Mouse (Mus musculus) spleen, postnatal 10 days (tissue): Measurements from ENCODE around the gene Ndufs3.

ENCODE experiments used
- DNase-seq, 2 experiments: peaks; one replicate each; pipeline ENCODE4 v3.0.0; 2021 to 2022; ENCODE audit warnings: low spot score in 2 of 2

Ndufs3 gene

GRCm38 (mm10) chr2:90904076-90904855, at the start of gene Ndufs3, which contains the start of gene Kbtbd4:
Gene Ndufs3 (minus strand): TSS chr2:90904827.
Gene Kbtbd4 (plus strand): TSS chr2:90904740.
- peak; percentile 87 to 91 for DNase-seq

GRCm38 (mm10) chr2:90953461-90953860, 48.8 kb upstream of the Ndufs3 start:
- DNase-seq = no peak

GRCm38 (mm10) chr2:90950582-90951194, 46.1 kb upstream of the Ndufs3 start:
- no peak for DNase-seq

GRCm38 (mm10) chr2:90950149-90950548, 45.5 kb upstream of the Ndufs3 start:
- DNase-seq = no peak

- DNase-seq = no peak
These were observed 37.1 kb upstream of the Ndufs3 start for GRCm38 (mm10) chr2:90941744-90942143.

GRCm38 (mm10) chr2:90940233-90941229, 35.9 kb upstream of the Ndufs3 start, which contains the start of gene Celf1:
Gene Celf1 (plus strand): TSS chr2:90940382.
- DNase-seq = peak; percentile 84 to 90

- peak in 1 of 2 experiments; percentile 18 for DNase-seq
These were observed 35.1 kb upstream of the Ndufs3 start for GRCm38 (mm10) chr2:90939750-90940149.

GRCm38 (mm10) chr2:90938362-90938761, 33.7 kb upstream of the Ndufs3 start:
- DNase-seq = no peak

- DNase-seq = no peak
These were observed 27.6 kb upstream of the Ndufs3 start for GRCm38 (mm10) chr2:90932273-90932672.

- no peak for DNase-seq
These were observed 27.2 kb upstream of the Ndufs3 start for GRCm38 (mm10) chr2:90931829-90932228.

- DNase-seq = no peak
These were observed 23.9 kb upstream of the Ndufs3 start for GRCm38 (mm10) chr2:90928566-90928965.

- DNase-seq = no peak
These were observed 18.0 kb upstream of the Ndufs3 start for GRCm38 (mm10) chr2:90922636-90923035.

GRCm38 (mm10) chr2:90921178-90921577, 16.6 kb upstream of the Ndufs3 start:
- DNase-seq = no peak

- DNase-seq = no peak
These were observed 13.5 kb upstream of the Ndufs3 start for GRCm38 (mm10) chr2:90917999-90918698.

GRCm38 (mm10) chr2:90917233-90917998, 12.8 kb upstream of the Ndufs3 start:
- DNase-seq = peak; percentile 75 to 79

- DNase-seq = no peak
These were observed 12.1 kb upstream of the Ndufs3 start for GRCm38 (mm10) chr2:90916560-90917232.

GRCm38 (mm10) chr2:90915516-90915915, 10.9 kb upstream of the Ndufs3 start:
- DNase-seq = no peak

- no peak for DNase-seq
These were observed 9.0 kb upstream of the Ndufs3 start for GRCm38 (mm10) chr2:90913671-90914070.

- DNase-seq = no peak
These were observed 7.0 kb upstream of the Ndufs3 start for GRCm38 (mm10) chr2:90911668-90912067.

- no peak for DNase-seq
These were observed 6.2 kb upstream of the Ndufs3 start for GRCm38 (mm10) chr2:90910861-90911260.
